Mouse (Mus musculus) embryo, embryonic 9.5 days (tissue): ENCODE data around the gene Dock9.

Experiments
- DNase-seq: peaks from one replicate; pipeline ENCODE4 v3.0.0-alpha.2; 2017; ENCODE audit errors: extremely low spot score

The Dock9 gene

DNA sequence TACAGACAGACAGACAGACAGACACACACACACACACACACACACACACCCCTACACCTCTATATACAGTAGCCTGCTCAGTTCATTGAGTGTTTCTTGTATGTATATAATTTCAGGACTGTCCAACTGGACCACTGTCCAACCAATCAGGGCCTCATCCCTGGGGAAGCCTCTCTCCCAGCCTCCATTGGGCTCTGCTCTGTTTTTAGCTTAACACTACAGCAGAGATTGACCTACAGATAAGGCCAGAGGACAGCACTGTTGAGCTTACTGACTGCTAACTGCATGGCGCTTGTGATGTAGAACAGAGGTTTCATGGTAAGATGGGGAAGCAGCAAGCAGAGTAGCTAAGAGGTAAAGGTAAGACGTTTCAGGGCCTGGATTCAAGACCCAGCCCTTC, 5.7 kb downstream of the Dock9 start:
- DNase-seq: no peak

DNA sequence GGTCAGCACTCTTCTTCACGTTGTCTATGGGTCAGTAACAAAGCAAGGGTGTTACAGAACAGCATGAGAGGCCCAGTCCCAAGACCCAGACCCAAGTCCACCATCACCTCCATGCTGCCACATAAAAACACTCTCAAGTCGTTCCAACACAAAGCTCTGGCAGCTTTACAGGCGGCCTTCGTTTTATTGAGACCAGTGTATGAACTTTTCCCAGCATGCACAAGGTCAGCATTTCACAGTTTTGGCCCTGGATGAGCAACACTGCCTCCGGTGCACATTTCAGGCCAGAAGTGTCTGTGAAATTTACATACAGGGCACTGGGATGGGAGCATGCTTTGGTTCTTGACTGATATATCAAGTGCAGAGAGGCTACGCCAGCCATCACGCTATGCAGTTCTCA, 6.5 kb downstream of the Dock9 start:
- DNase-seq: no peak

DNA sequence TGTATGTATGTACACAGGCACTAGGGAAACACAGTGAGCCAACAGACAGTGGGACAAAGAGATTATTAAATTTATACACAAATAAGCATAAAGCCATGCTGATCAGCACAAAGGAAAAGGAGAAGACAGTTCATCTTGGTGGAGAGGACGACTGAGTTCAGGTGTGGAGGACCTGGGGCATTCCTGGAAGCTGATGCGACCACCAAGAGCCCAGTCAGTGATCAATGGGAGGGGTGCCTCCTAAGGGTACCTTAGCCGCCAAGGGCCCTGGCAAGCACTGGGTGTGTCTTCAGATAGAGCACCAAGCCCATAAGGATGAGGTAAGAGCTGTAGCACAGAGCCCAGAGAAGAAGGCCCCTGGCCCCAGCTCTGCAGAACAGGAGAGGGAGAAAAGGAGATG, 8.4 kb downstream of the Dock9 start:
- no peak for DNase-seq

DNA sequence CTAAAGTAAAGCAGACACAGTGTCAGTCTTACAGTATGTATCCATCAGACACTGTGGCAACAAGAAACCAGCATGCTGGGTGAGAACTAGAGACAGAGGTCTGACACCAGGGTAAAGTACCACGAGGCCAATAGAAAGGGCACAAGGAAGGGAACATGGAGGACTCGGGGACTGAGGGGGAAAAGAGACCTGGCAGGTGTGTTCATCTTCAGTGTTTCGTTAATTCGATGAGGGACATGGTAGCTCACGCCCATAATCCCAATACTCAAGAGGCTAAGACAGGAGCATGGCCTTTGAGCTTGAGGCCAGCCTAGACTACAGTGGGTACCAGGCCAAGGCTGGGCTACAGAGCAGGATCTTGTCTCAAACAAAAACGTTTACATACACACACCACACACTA, 9.2 kb downstream of the Dock9 start:
- no peak for DNase-seq

DNA sequence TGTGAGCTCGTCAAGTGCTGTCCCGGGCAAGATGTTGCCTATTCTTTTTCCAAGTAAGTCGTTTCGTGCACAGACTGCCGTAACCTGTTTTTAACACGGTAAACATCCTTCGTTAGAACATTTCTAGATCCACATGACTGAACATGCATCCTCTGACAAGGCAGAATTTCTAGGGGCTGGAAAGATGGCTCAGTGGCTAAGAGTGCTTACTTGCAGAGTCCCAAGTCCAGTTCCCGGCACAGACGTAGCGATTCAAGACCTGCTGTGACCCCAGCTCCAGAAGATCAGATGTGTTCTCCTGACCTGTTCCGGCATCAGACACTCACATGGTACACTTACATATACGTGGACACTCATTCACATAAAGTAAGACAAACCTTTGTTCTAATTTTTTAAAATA, 10.2 kb downstream of the Dock9 start:
- no peak for DNase-seq

DNA sequence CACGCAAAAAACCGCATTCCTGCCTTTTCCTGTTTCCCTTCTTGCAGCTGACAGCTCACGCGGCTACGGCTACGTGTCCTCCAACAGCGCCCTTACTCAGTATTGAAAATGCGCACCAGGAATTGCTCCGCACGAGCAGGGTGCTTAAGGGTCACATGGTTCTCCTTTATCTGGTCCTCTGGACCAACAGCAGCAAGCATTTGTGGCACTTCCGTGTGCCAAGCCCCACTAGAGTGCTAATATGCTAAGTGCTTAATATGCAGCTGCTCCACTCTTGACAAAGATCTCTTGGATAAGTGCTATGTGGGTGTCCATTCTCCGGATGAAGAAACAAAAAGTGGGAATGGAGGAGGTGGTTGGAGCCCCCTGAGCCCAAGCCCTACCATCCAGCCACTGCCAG, 10.7 kb downstream of the Dock9 start:
- DNase-seq: no peak

DNA sequence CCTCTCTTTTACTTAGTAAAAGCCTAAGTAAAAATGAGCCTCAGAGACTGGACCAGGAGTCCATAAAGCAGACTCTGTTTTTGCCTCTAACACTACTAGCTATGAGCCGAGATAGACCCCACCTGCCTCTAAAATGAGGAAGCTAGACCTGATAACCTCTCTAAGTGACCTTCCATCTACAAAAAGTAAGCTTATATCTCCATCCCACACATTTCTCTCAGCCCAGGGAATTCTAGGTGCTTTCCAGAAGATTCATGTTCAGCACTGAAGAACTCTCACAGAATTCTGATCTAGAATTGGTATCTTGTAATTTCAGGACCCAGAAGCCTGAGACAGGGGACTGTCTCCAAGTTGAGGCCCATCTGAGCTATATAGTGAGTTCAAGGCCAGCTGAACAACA, 12.2 kb downstream of the Dock9 start:
- no peak for DNase-seq

DNA sequence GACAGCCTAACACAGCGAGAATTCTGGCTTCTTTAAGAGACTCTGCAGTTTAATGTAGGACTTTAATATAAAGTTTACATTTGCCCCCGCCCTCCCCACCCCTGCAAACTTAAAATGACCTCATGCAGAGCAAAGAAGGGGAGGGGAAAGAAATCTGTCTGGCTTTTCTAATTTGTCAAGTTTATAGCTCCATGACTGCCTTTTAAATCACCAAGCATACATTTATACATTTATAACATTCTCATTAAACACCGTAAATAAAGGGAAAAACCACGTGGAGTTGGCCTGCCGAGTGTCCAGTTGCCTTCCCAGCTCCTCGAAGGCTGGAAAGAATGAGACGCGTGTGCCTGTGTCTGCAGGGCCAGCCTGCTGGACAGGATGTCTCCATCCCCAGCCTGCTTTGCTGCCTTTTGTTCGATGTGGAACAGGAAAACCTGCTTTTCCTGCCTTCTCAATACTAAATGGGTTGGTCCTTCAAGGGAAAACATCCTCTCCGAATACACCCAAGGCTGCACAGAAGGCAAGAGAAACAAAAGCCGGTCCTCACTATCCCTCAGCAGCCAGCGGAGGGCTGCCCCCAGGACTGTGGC, 16.6 kb downstream of the Dock9 start:
- DNase-seq: no peak

DNA sequence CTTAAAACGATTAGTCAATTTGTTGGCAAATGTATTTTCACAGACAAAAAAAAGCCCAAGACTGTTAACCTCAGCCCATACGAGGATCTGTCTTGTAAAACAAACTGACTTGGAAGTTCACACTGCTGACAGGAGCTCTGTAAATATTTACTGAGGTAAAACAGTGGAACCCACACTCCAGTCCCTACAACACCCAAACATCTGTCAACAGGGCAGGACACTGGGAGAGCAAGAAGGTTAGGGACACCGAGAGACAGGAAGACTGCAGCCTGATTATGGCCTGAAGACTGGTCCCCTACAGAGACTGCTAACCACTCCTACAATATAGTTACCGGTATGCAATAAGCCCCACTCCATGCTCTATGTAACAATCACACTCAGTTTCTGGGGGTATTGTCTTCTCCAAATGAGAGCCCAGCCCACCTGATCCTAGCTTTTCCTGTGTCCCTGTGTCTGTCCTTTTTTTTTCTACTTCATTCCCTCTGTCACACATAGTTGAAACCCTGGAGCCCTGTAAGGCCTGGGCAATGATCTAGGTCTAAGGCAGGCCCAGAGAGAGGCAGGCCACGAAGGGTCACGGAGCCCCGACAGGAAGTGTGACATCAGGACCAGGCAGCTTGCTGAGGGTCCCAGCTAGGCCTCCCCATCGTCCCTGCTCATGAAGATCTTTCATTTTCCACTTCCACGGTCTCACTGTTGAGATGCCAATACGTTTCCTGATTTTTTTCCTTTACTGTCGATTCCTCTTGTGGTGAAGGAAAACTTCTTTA, 17.3 kb downstream of the Dock9 start:
- DNase-seq: no peak

DNA sequence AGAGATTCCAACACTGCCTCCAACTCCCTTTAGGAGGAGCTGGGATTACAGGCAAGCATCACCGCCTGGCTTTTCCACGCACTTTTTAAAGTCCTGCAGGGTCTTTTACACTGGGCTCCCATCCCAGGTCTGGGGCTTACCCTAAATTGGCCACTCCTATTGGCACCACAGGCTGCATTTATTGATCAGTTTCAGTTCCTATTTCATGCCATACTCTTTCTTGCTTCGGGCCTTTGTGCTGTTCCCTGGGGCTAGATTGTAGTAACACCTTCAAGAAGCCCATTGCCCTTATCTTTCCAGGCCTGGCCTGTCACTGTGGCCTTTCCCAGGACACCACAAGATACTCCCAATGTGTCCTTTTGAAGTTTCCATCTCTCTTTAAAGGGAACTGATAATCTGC, 18.0 kb downstream of the Dock9 start:
- no peak for DNase-seq

DNA sequence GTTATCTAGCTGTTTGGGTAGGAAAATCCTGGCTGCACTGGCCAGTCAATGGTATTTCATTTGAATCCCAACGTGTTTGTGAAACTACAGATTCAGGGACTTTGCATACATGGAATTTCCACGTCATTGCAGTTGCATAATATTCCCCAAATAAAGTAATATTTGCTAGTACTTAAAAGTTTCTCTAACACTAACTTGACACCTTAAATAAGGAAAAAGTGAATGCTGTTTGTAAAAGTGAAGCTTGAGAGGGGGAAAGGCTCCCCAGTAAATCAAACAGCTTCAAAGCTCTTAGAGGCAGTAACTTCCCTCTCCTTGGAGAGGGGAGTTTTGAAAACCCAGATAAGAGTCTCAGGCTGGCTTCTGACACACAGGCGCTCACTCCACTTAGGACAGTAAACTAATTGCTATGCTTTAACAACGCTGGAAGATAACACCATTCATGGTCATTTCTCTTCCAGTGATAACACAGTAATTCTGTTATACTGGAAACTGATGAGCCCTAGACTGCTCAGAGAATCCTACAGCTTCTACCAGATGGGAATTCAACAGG, 20.3 kb downstream of the Dock9 start:
- DNase-seq: no peak

DNA sequence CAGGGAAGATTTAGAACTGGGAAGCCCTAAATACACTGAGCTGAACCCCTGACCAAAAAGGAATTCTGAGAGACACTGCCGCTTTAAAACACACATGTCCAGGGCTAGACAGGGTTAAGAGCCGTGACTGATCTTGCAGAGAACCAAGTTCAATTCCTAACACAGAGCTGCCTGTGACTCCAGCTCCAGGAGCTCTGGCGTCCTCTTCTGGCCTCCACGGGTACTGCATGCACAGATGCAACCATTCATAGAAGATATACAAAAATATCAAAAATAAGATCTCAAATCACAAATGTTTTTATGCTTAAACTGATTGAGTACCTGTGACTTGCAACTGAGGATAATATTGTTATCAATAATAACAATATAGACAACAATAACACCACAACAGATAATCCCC, 20.9 kb downstream of the Dock9 start:
- DNase-seq: no peak

DNA sequence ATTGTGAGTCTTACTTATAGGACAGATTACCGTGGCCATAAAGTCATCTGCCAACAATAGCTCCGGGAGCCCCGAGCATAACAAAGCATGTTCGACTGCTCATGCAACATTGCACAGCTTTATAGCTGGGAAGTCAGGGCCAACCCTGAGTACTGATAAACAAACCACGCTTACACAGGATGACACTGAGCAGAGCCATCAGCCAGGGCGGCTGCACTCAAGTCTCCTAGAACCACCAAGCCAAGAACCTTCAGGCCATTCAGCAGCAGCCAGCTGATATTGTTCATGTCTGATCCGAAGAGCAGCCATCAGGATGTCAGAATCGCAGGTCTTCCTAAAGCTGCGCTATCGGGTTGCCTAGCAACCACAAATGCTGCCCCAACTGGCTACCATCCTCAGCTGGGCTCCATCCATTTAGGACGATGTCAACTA, 35.6 kb downstream of the Dock9 start:
- no peak for DNase-seq

DNA sequence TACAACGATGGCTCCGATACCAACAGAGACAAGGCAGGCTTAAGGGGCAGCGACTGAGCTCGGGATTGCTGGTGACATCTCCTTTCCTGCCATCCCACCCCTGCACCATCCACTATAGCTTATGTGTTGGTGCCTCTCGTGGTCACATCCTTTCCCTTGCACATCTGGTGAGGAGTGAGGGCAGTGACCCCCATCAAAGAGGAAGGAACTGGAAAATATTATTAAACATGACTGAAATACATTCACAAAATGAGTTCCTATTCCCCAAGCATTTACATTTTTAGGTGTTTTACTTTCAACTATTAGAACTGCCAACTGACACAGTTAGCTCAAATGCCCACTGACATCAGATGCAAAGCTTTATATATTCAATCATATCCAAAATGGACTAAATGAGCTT, 37.2 kb downstream of the Dock9 start:
- DNase-seq: no peak

DNA sequence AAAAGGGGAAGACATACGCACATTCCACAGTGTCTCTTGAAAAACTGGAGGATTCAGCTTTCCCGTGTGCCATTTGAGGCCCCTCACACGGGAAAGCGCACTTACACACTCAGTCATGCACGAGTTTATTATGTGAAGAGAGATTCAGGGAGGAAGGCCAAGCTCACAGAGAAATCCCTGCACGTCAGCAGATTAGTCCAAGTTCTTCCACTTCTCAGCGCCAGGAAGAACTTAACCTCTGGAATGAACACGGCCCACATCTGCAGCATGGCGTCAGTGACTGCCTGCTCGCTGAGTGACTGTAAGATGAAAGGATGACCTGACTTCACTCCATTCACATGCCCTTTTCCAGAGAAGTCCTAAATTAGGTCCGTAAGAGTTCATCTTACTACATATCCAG, 43.5 kb downstream of the Dock9 start:
- no peak for DNase-seq

DNA sequence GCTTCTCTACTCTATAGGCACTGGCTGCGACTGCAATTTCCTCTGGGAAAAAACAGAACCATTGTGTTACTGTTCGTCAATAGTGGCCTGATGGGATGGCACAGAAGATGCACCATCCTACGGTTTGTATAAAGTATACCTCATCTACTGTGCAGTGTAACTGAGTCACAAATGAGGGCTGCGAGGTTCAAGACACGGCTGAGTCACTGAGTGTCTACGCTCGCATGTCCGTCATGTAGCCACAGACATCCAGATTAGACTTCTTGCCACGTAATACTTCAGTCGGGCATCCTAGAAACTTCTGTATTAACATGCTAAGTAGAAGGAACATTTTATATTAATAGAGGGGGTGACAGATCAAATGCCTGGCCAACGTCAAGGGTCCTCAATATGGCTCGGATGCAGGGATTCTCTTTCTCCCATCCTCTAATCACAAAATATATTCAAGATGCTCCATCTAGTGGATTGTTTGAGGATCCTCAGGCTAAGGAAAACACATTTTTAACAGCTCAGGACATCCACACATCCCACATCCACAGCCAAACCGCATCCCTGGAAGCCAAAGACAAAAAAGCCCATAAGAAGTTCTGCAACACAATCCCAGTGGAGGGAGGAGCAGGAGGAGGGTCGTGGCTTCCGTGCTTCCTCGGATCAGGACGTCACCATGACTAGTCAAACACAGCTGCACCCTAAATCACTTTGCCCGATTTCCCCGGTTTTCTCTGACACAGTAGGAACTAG, 44.8 kb downstream of the Dock9 start:
- DNase-seq: no peak

DNA sequence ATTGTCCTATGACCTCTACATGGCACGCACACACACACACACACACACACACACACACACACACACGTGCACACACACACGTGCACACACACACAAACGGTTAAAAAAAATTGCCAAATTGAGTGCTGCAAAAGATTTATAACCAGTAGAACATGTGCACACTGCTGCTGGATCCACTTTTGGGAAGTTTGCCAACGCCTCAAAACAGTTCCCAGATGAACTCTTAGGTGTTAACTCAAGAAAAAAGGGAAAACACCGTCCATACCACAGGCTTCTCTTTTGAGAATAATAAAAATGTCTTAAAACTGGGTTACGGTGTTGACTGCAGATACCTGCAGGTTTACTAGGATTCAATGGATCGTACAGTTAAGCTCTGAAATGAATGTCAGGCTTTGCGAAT, 48.0 kb downstream of the Dock9 start:
- DNase-seq: no peak

DNA sequence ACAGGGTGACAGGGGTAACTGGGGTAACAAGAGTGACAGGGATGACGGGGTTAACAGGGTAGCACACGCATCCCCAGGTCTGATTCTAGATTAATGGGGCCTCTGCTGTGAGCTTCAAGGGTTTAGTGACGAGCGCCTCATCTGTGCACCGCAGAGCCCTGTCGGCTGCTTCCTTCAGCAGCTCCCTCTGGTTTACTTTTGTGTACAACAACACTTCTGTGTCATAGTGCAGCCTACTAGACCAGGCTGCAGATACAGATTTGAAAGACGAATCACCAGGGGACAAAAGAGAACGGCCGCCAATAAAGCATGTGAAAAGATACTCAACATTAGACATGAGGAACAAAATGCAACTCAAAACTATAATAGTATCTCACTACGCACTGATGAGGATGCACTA, 48.6 kb downstream of the Dock9 start:
- no peak for DNase-seq

DNA sequence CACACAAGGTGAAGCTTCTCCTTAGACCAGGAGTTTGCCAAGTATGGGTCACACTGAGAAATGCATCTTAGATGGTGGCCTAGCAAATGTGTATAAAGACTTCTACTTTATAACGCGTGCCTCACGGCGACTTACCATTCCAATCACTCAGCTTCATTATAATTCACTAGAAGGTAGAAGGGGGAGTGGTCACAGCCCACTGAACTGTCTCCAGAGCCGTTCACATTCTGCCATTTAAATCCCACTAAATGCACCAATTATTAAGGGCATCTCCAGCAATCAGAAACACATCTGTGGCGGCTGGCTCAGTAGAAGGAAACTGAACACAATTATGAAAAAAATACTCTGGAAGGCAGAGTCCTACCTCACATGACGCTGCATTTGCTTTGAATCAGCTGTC, 50.3 kb downstream of the Dock9 start:
- no peak for DNase-seq

DNA sequence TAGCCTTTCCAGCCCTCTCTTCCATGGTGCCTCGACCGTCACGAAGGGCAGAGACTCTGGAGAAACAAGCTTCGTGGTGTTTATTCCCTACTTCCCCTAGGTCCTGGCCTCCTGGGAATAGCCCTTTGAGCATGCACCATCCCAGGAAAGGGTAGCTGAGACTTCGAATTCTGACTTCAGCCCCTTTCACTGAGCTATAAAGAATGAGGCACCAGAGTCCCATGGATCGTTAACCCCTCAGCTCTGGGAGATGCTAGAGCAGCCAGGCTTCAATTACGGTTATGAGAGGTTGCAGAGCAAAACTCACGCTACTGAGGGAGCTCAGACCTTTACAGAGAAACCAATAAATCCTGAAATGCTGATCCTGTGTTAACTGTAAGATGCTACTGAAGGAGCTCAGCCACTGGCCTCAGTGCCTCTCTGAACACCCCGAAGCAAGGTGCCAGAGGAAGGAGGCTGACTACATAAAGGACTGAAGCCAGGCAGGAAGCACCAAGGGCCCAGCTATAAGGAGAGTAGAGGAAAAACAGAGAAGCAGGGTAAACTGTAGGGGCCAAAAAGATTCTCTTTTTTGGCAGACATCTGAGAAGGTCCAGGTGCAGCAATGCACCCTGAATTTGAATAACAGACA, 53.7 kb downstream of the Dock9 start:
- no peak for DNase-seq

DNA sequence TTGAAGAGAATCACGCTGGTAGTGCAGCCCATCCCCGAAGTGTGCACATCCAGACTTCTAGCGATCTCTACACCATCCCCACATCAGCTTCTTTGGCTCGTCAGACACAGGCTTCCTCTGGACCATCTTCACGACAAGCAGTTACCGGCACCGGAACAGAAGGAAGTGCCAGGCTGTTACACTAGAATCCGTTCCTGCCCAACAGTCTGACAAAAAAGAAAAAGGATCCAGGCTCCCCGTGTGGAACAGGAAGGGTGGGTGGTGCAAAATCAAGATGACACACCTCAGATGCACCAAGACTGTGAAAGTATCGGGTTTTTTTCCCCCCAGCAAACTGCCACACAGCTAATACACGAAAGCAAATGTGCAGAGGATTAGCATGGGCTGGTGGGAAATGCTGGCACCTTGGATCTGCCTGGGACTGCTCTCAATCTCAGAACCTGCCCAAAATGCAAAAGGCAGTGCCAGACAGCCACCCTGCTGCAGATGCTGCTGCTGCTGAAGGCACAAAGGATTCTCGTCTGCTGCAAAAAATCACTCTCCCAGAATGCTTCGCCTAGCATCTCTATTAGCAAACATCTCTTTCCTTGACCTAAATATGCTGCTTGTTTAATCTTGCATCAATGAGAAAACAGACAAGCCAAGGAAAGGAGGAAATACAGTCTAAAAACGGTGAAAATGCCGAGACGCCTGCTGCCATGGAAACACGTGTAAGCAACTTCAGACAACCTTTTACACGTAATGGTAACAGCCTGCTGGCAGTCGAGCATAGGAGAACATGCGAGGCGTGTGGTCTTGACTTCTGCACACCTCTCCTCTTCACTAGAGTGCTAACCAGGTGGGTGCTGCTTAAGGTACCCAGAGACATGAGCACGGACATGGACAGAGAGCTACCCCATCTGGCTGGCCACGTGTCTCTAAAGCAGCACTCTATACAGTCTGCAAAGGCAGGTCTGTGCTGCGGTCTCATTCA, 58.9 kb downstream of the Dock9 start:
- no peak for DNase-seq
